Comparison of ENCODE assay signal across 19 mouse cellular contexts in the genomic region with DNA sequence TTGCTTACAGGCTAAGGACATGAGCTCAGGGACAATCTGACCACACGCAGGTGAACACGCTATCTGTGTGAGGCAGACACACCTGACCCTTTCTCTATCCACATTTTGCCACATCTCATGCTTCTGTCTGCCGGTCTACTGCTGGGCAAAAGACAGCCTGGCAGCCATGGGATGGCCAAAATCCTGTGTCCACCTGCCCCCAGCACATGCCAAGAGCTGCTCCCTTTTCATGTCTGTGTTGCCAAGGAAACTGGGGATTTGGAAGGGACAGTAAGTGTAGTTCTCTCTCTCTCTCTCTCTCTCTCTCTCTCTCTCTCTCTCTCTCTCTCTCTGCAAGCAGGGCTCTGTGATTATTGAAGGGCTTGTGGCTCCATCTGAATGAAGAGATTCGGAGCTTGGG.
"Had no signal": no experiment of that assay in that cellular context is flagged by ENCODE, and none has a peak within 500 bp of the region (broad histone marks: within the 10 kb centered on the region; RNA-seq: fewer than 3 reads in every experiment).

No protein-coding gene starts in this region.

- H3K27ac ChIP-seq: midbrain, embryonic 10.5 days; midbrain, embryonic 12.5 days; neural tube, embryonic 13.5 days; neural tube, embryonic 15.5 days had no signal

- H3K27me3 ChIP-seq: midbrain, embryonic 12.5 days; neural tube, embryonic 13.5 days; neural tube, embryonic 15.5 days had no signal

- ATAC-seq: midbrain, embryonic 16.5 days had no signal

- DNase-seq: lung, adult 18-20 months; lung, embryonic 14.5 days; lung, postnatal 10 days; lung, postnatal 4 days; midbrain, embryonic 14.5 days; retina, postnatal 1 day; right cerebral cortex, adult 18-20 months; right cerebral cortex, postnatal 25 days; right cerebral cortex, postnatal 4 days; spleen, adult 18-20 months; thymus, adult 18-20 months; thymus, postnatal 14 days; thymus, postnatal 36 days had no signal

- H3K4me3 ChIP-seq: midbrain, embryonic 10.5 days; midbrain, embryonic 12.5 days; myocyte; neural tube, embryonic 13.5 days; neural tube, embryonic 15.5 days had no signal
